ENCODE assay signal across 30 mouse cellular contexts in genomic region chr3:75692088-75692487, GRCm38 (mm10). TPM values are rescaled to one million over a fixed set of nuclear protein-coding genes. Genes with fewer than 3 reads are reported as not detected.
"Had no signal": no experiment of that assay in that cellular context is flagged by ENCODE, and none has a peak within 500 bp of the region (broad histone marks: within the 10 kb centered on the region; RNA-seq: fewer than 3 reads in every experiment).

No protein-coding gene starts in this region.

- H3K27me3 ChIP-seq: limb, embryonic 13.5 days; liver, embryonic 12.5 days; liver, embryonic 15.5 days; midbrain, embryonic 13.5 days; neural tube, embryonic 13.5 days; stomach, embryonic 15.5 days had no signal

- ATAC-seq: liver, embryonic 12.5 days; midbrain, embryonic 13.5 days; midbrain, embryonic 16.5 days had no signal

- H3K27ac ChIP-seq: limb, embryonic 10.5 days; limb, embryonic 13.5 days; liver, embryonic 12.5 days; liver, embryonic 15.5 days; midbrain, embryonic 10.5 days; midbrain, embryonic 13.5 days; neural tube, embryonic 13.5 days; stomach, embryonic 15.5 days had no signal

- H3K9me3 ChIP-seq: limb, embryonic 10.5 days; limb, embryonic 13.5 days; liver, embryonic 12.5 days; liver, embryonic 15.5 days; midbrain, embryonic 10.5 days; midbrain, embryonic 13.5 days; neural tube, embryonic 13.5 days; stomach, embryonic 15.5 days had no signal

- H3K4me3 ChIP-seq: limb, embryonic 10.5 days; limb, embryonic 13.5 days; liver, embryonic 12.5 days; liver, embryonic 15.5 days; midbrain, embryonic 10.5 days; midbrain, embryonic 13.5 days; myocyte; neural tube, embryonic 13.5 days; stomach, embryonic 15.5 days had no signal

- H3K36me3 ChIP-seq: limb, embryonic 10.5 days; limb, embryonic 13.5 days; liver, embryonic 12.5 days; liver, embryonic 15.5 days; midbrain, embryonic 10.5 days; midbrain, embryonic 13.5 days; neural tube, embryonic 13.5 days; stomach, embryonic 15.5 days had no signal

- H3K4me1 ChIP-seq: limb, embryonic 10.5 days; limb, embryonic 13.5 days; liver, embryonic 12.5 days; liver, embryonic 15.5 days; midbrain, embryonic 10.5 days; midbrain, embryonic 13.5 days; neural tube, embryonic 13.5 days; stomach, embryonic 15.5 days had no signal

- H3K9ac ChIP-seq: limb, embryonic 13.5 days; liver, embryonic 12.5 days; liver, embryonic 15.5 days; midbrain, embryonic 13.5 days; neural tube, embryonic 13.5 days; stomach, embryonic 15.5 days had no signal

- H3K4me2 ChIP-seq: limb, embryonic 13.5 days; liver, embryonic 12.5 days; liver, embryonic 15.5 days; midbrain, embryonic 13.5 days; neural tube, embryonic 13.5 days; stomach, embryonic 15.5 days had no signal

- DNase-seq: kidney, adult 18-20 months; kidney, adult 9 months; kidney, postnatal 14 days; kidney, postnatal 4 days; liver; lung, adult 2 months; lung, postnatal 14 days; lung, postnatal 4 days; right cerebral cortex, postnatal 14 days; right cerebral cortex, postnatal 4 days; thymus, postnatal 25 days had no signal

RNA-seq across cellular contexts. Expression of gene Gm29133, which starts 55.9 kb away (rescaled TPM):
- total RNA-seq: layer of hippocampus, adult 18-20 months; layer of hippocampus, postnatal 14 days; left cerebral cortex, postnatal 25 days; megakaryocyte, adult 5-6 weeks; monocyte, adult 5-6 weeks; neutrophil, adult 5-6 weeks had no signal
- polyA plus RNA-seq: kidney, embryonic 16.5 days; limb, embryonic 10.5 days; limb, embryonic 13.5 days; liver, embryonic 12.5 days; liver, embryonic 15.5 days; lung, adult 2 months; lung, embryonic 16.5 days; midbrain, embryonic 10.5 days; midbrain, embryonic 13.5 days; midbrain, embryonic 16.5 days; myocyte; neural tube, embryonic 13.5 days; stomach, embryonic 15.5 days; thymus, postnatal 0 days had no signal
